Mouse (Mus musculus) C2C12 (cell line): ENCODE results near the gene Mlxip.

Source experiments
- CEBPB ChIP-seq: IDR thresholded peaks from one replicate; pipeline ENCODE4 v1.6.1; 2011; ENCODE audit warnings: low read depth, mild to moderate bottlenecking, control low read depth, moderate library complexity
- CTCF ChIP-seq: IDR thresholded peaks from one replicate; pipeline ENCODE4 v1.5.1; 2011; ENCODE audit not compliant: control insufficient read depth, insufficient read depth, insufficient read length
- FOSL1 ChIP-seq: IDR thresholded peaks from one replicate; pipeline ENCODE4 v1.8.0; 2011; ENCODE audit warnings: mild to moderate bottlenecking, low read length; ENCODE audit not compliant: poor library complexity, insufficient read depth, severe bottlenecking
- MAX ChIP-seq: IDR thresholded peaks from one replicate; pipeline ENCODE4 v1.6.1; 2011; ENCODE audit warnings: mild to moderate bottlenecking, control low read depth
- MYOD1 ChIP-seq: IDR thresholded peaks from one replicate; pipeline ENCODE4 v1.6.1; 2011; ENCODE audit warnings: low read depth; ENCODE audit not compliant: control insufficient read depth, insufficient read length
- MYOG ChIP-seq: IDR thresholded peaks from one replicate; pipeline ENCODE4 v1.6.1; 2011; ENCODE audit not compliant: control insufficient read depth, insufficient read length; ENCODE audit errors: extremely low read depth
- USF1 ChIP-seq: IDR thresholded peaks from one replicate; pipeline ENCODE4 v1.6.1; 2011; ENCODE audit warnings: low read depth, mild to moderate bottlenecking, control low read depth, moderate library complexity

GRCm38 (mm10) chr5:123378712-123379111 lies 15.9 kb upstream of the Mlxip start:
- TF ChIP-seq CTCF, result no peak
- no peak for TF ChIP-seq MYOG
- TF ChIP-seq FOSL1, result no peak
- no peak for TF ChIP-seq CEBPB
- TF ChIP-seq MYOD1, result no peak
- TF ChIP-seq USF1, result no peak
- TF ChIP-seq MAX, result no peak
